Mouse (Mus musculus): Measurements from ENCODE around the gene Lhfp. TPM values are rescaled to one million over a fixed set of nuclear protein-coding genes. Genes with fewer than 3 reads are reported as not detected.
A peak's percentile ranks its signal among the peaks of the same experiment; 100 is the strongest.

Lhfp gene
- polyA plus RNA-seq, 1 experiment, result 13.7 TPM

GRCm38 (mm10) chr3:53004406-53005114 is 36.8 kb upstream of the Lhfp start:
- H3K27ac ChIP-seq (ENCODE audit: control insufficient read depth, insufficient read depth, low read depth, low read length, poor library complexity), result no peak overlapping the region
- no peak overlapping the region for H3K4me3 ChIP-seq (replicated peaks; ENCODE audit: control insufficient read depth, low read depth, low read length)
- TF ChIP-seq POLR2A (IDR thresholded peaks at IDR 0.05; ENCODE audit: borderline replicate concordance, control insufficient read depth, low read depth, low read length) (no peak), CTCF (IDR thresholded peaks at IDR 0.05; ENCODE audit: control insufficient read depth, insufficient read depth, low read length) (no peak)
- 63% methylated on average over 2 of the region's 2 CpGs for WGBS
- no peaks in the 10 kb centered on the region for H3K4me1 ChIP-seq (ENCODE audit: control insufficient read depth, insufficient read depth, low read length)

GRCm38 (mm10) chr3:53007411-53007810 is 33.9 kb upstream of the Lhfp start:
- Histone ChIP-seq H3K4me1 (ENCODE audit: control insufficient read depth, insufficient read depth, low read length) (no peaks in the 10 kb centered on the region), H3K4me3 (replicated peaks; ENCODE audit: control insufficient read depth, low read depth, low read length) (no peak overlapping the region), H3K27ac (ENCODE audit: control insufficient read depth, insufficient read depth, low read depth, low read length, poor library complexity) (no peak overlapping the region)
- TF ChIP-seq POLR2A (IDR thresholded peaks at IDR 0.05; ENCODE audit: borderline replicate concordance, control insufficient read depth, low read depth, low read length) (no peak), CTCF (IDR thresholded peaks at IDR 0.05; ENCODE audit: control insufficient read depth, insufficient read depth, low read length) (no peak)
- WGBS, result 89% methylated on average over 8 of the region's 8 CpGs

- Histone ChIP-seq H3K27ac (ENCODE audit: control insufficient read depth, insufficient read depth, low read depth, low read length, poor library complexity) (peak within 1 kb of the TSS; percentile 61), H3K4me1 (ENCODE audit: control insufficient read depth, insufficient read depth, low read length) (no peaks in the 10 kb centered on the region; the same call in 1 of the 2 replicates), H3K4me3 (replicated peaks; ENCODE audit: control insufficient read depth, low read depth, low read length) (peak within 1 kb of the TSS; percentile 86)
- peak; percentile 93 for TF ChIP-seq POLR2A (IDR thresholded peaks at IDR 0.05; ENCODE audit: borderline replicate concordance, control insufficient read depth, low read depth, low read length)
- TF ChIP-seq CTCF (IDR thresholded peaks at IDR 0.05; ENCODE audit: control insufficient read depth, insufficient read depth, low read length), result no peak
- WGBS, result 3% methylated on average over 53 of the region's 53 CpGs
Measured at GRCm38 (mm10) chr3:53016436-53017340, 24.6 kb upstream of the Lhfp start, which contains the start of gene Cog6. TSS of gene Cog6 (minus strand) at chr3:53017237.

DNA sequence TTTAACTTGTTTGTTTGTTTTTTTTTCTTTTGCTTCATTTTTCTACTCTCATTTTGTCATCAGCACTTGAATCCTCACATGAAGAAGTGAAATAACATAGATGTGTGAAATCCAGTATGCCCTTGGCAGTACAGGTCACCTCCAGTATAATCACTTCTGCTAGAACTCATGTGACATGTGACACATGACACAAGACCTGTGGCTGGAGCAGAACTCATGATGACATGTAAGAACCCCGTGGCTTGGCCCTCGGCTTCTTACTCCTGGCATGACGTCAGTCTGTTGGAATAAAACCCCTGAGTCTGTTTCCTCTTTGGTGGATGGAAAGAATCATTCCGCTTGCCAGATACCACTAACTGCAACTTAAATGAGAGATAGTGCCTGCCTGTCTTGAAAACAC is 14.0 kb upstream of the Lhfp start:
- Histone ChIP-seq H3K4me1 (ENCODE audit: control insufficient read depth, insufficient read depth, low read length) (no peaks in the 10 kb centered on the region), H3K27ac (ENCODE audit: control insufficient read depth, insufficient read depth, low read depth, low read length, poor library complexity) (no peak overlapping the region), H3K4me3 (replicated peaks; ENCODE audit: control insufficient read depth, low read depth, low read length) (no peak overlapping the region)
- 34% methylated on average over 4 of the region's 4 CpGs for WGBS
- TF ChIP-seq POLR2A (IDR thresholded peaks at IDR 0.05; ENCODE audit: borderline replicate concordance, control insufficient read depth, low read depth, low read length) (no peak), CTCF (IDR thresholded peaks at IDR 0.05; ENCODE audit: control insufficient read depth, insufficient read depth, low read length) (no peak)

GRCm38 (mm10) chr3:53029046-53029445 is 12.3 kb upstream of the Lhfp start:
- Histone ChIP-seq H3K27ac (ENCODE audit: control insufficient read depth, insufficient read depth, low read depth, low read length, poor library complexity) (no peak overlapping the region), H3K4me1 (ENCODE audit: control insufficient read depth, insufficient read depth, low read length) (no peaks in the 10 kb centered on the region; the same call in 1 of the 2 replicates), H3K4me3 (replicated peaks; ENCODE audit: control insufficient read depth, low read depth, low read length) (no peak overlapping the region)
- 18% methylated on average over 7 of the region's 7 CpGs for WGBS
- TF ChIP-seq CTCF (IDR thresholded peaks at IDR 0.05; ENCODE audit: control insufficient read depth, insufficient read depth, low read length), result peak; percentile 59
- no peak for TF ChIP-seq POLR2A (IDR thresholded peaks at IDR 0.05; ENCODE audit: borderline replicate concordance, control insufficient read depth, low read depth, low read length)

DNA sequence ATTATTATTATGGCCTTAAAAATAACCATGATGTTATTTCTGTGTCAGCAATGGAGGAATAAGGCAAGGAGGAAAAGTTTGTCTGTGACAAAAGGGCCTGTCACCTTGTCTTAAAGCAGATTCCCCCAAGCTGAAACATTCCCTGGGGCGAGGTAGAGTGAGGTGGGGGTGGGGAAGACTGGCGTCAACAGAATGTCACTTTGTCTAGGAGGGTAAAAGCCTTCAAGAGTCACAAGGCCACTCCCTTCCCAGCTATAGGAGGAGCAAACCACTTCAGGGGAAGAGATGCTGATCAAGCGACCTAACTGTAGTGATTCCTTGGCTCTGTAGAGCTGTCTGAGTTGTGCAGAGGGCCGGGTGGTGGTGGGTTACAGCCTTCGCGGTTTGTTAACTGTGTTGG is 9.7 kb upstream of the Lhfp start:
- 59% methylated on average over 6 of the region's 6 CpGs for WGBS
- no peak overlapping the region for H3K27ac ChIP-seq (ENCODE audit: control insufficient read depth, insufficient read depth, low read depth, low read length, poor library complexity)
- TF ChIP-seq POLR2A (IDR thresholded peaks at IDR 0.05; ENCODE audit: borderline replicate concordance, control insufficient read depth, low read depth, low read length), result no peak
- TF ChIP-seq CTCF (IDR thresholded peaks at IDR 0.05; ENCODE audit: control insufficient read depth, insufficient read depth, low read length), result no peak
- no peak overlapping the region for H3K4me3 ChIP-seq (replicated peaks; ENCODE audit: control insufficient read depth, low read depth, low read length)
- H3K4me1 ChIP-seq (ENCODE audit: control insufficient read depth, insufficient read depth, low read length), result no peaks in the 10 kb centered on the region; the same call in 1 of the 2 replicates

GRCm38 (mm10) chr3:53032432-53032831 is 8.9 kb upstream of the Lhfp start:
- Histone ChIP-seq H3K4me1 (ENCODE audit: control insufficient read depth, insufficient read depth, low read length) (no peaks in the 10 kb centered on the region; the same call in 1 of the 2 replicates), H3K4me3 (replicated peaks; ENCODE audit: control insufficient read depth, low read depth, low read length) (no peak overlapping the region), H3K27ac (ENCODE audit: control insufficient read depth, insufficient read depth, low read depth, low read length, poor library complexity) (no peak overlapping the region)
- 32% methylated on average over 5 of the region's 5 CpGs for WGBS
- TF ChIP-seq POLR2A (IDR thresholded peaks at IDR 0.05; ENCODE audit: borderline replicate concordance, control insufficient read depth, low read depth, low read length) (no peak), CTCF (IDR thresholded peaks at IDR 0.05; ENCODE audit: control insufficient read depth, insufficient read depth, low read length) (no peak)

DNA sequence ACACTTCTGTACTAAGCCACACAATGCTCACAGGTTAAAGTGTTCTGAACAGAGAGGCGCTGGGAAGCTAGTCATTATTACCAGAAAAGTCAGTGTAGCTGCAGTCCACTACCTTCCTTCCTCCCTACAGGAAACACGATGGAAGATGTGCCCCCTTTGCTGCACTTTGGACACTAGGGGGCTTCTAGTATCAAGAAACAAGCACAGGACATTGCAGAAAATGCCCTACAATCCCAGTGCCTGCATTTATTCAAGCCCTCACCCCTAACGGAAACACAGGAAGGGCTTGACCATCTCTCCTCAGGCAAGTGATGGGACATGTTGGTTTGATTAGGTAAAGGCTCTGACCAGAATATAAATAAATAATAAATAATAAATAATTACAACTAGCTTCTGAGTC is 7.9 kb upstream of the Lhfp start:
- Histone ChIP-seq H3K4me3 (replicated peaks; ENCODE audit: control insufficient read depth, low read depth, low read length) (no peak overlapping the region), H3K27ac (ENCODE audit: control insufficient read depth, insufficient read depth, low read depth, low read length, poor library complexity) (no peak overlapping the region), H3K4me1 (ENCODE audit: control insufficient read depth, insufficient read depth, low read length) (no peaks in the 10 kb centered on the region; the same call in 1 of the 2 replicates)
- TF ChIP-seq POLR2A (IDR thresholded peaks at IDR 0.05; ENCODE audit: borderline replicate concordance, control insufficient read depth, low read depth, low read length) (no peak), CTCF (IDR thresholded peaks at IDR 0.05; ENCODE audit: control insufficient read depth, insufficient read depth, low read length) (no peak)
- WGBS, result 15% methylated on average over 3 of the region's 3 CpGs

All from bone marrow, adult 2 months (tissue).